Mouse (Mus musculus): Measurements from ENCODE around the gene Supt3. TPM values are rescaled to one million over a fixed set of nuclear protein-coding genes. Genes with fewer than 3 reads are reported as not detected.

Gene Supt3
- polyA plus RNA-seq, 1 experiment from 2014 or later: 24.5 TPM

DNA sequence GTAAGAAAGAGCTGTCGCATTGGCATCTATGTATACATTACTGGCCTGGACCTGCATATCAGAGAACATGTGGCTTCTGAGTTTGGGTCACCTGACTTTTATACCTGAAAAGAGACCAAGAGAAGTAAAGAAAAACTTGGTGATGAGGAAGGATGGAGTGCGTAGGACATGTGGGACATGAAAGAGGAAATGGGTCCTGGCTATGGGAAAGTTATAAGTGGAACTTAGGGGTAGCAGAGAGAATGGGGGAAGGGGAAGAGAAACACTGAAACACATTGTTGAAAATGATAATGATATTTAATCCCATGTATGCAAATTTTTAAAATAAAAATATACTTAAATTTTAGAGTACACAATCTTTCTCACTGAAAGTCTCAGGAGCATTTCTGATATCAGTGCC, 211.0 kb downstream of the Supt3 start:
- Histone ChIP-seq H3K4me1 (no peaks in the 10 kb centered on the region), H3K4me3 (replicated peaks) (no peak overlapping the region), H3K36me3 (no peaks in the 10 kb centered on the region), H3K9me3 (replicated peaks) (no peaks in the 10 kb centered on the region), H3K4me2 (no peak overlapping the region), H3K27ac (replicated peaks) (no peak overlapping the region), H3K27me3 (replicated peaks) (no peaks in the 10 kb centered on the region), H3K9ac (replicated peaks) (no peak overlapping the region)
- no peak for ATAC-seq (ENCODE audit: low FRiP score)
- 93% methylated on average over 2 of the region's 2 CpGs for WGBS

GRCm38 (mm10) chr17:45003311-45003710, 226.4 kb downstream of the Supt3 start:
- Histone ChIP-seq H3K9me3 (replicated peaks) (no peaks in the 10 kb centered on the region), H3K27me3 (replicated peaks) (no peaks in the 10 kb centered on the region), H3K4me3 (replicated peaks) (no peak overlapping the region), H3K36me3 (no peaks in the 10 kb centered on the region), H3K9ac (replicated peaks) (no peak overlapping the region), H3K4me2 (no peak overlapping the region), H3K27ac (replicated peaks) (no peak overlapping the region), H3K4me1 (no peaks in the 10 kb centered on the region)
- 89% methylated on average over 4 of the region's 4 CpGs for WGBS
- ATAC-seq (ENCODE audit: low FRiP score): no peak

GRCm38 (mm10) chr17:45004477-45005170, 227.7 kb downstream of the Supt3 start:
- ATAC-seq (ENCODE audit: low FRiP score): no peak
- no peaks in the 10 kb centered on the region for H3K27me3 ChIP-seq (replicated peaks)
- no peaks in the 10 kb centered on the region for H3K36me3 ChIP-seq
- no peak overlapping the region for H3K9ac ChIP-seq (replicated peaks)
- H3K4me2 ChIP-seq: no peak overlapping the region
- H3K27ac ChIP-seq (replicated peaks): no peak overlapping the region
- WGBS: 88% methylated on average over 13 of the region's 13 CpGs
- no peak overlapping the region for H3K4me3 ChIP-seq (replicated peaks)
- H3K9me3 ChIP-seq (replicated peaks): no peaks in the 10 kb centered on the region
- no peaks in the 10 kb centered on the region for H3K4me1 ChIP-seq

DNA sequence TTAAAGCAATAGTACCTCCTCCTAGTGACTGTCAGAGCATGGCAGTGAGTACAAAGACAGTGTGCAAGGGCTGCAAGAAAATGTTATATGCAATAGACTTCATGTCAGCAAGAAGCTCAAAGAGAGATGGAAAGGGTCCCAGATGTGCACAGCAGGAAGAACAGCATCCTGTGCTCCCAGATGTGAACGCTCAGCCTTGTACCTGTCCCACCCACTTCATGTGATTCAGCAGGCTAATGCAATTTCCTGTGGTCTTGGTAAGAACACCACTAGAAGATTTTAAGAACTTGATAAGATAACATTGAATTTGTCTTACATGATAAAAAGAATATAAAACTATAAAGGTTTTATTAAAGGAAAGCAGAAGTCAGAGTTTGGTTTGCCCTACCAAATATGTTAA, 230.5 kb downstream of the Supt3 start:
- WGBS: 74% methylated on average over 1 of the region's 1 CpGs
- no peak overlapping the region for H3K27ac ChIP-seq (replicated peaks)
- H3K27me3 ChIP-seq (replicated peaks): no peaks in the 10 kb centered on the region
- H3K4me2 ChIP-seq: no peak overlapping the region
- no peaks in the 10 kb centered on the region for H3K36me3 ChIP-seq
- H3K9me3 ChIP-seq (replicated peaks): no peaks in the 10 kb centered on the region
- no peak overlapping the region for H3K9ac ChIP-seq (replicated peaks)
- no peak overlapping the region for H3K4me3 ChIP-seq (replicated peaks)
- H3K4me1 ChIP-seq: no peaks in the 10 kb centered on the region
- no peak for ATAC-seq (ENCODE audit: low FRiP score)

- ATAC-seq (ENCODE audit: low FRiP score): no peak
- H3K4me2 ChIP-seq: no peak overlapping the region
Observed at GRCm38 (mm10) chr17:45008663-45009062, 231.7 kb downstream of the Supt3 start.

GRCm38 (mm10) chr17:45010409-45010808, 233.5 kb downstream of the Supt3 start:
- Histone ChIP-seq H3K4me3 (replicated peaks) (no peak overlapping the region), H3K27ac (replicated peaks) (no peak overlapping the region), H3K9ac (replicated peaks) (no peak overlapping the region), H3K4me1 (no peaks in the 10 kb centered on the region), H3K4me2 (no peak overlapping the region), H3K9me3 (replicated peaks) (no peaks in the 10 kb centered on the region), H3K27me3 (replicated peaks) (no peaks in the 10 kb centered on the region), H3K36me3 (no peaks in the 10 kb centered on the region)
- ATAC-seq (ENCODE audit: low FRiP score): no peak
- 84% methylated on average over 2 of the region's 2 CpGs for WGBS

More at GRCm38 (mm10) chr17:45008663-45009062, 231.7 kb downstream of the Supt3 start:
- Histone ChIP-seq H3K4me1 (no peaks in the 10 kb centered on the region), H3K9ac (replicated peaks) (no peak overlapping the region), H3K9me3 (replicated peaks) (no peaks in the 10 kb centered on the region), H3K27ac (replicated peaks) (no peak overlapping the region), H3K27me3 (replicated peaks) (no peaks in the 10 kb centered on the region), H3K36me3 (no peaks in the 10 kb centered on the region), H3K4me3 (replicated peaks) (no peak overlapping the region)
- WGBS: 79% methylated on average over 4 of the region's 4 CpGs

DNA sequence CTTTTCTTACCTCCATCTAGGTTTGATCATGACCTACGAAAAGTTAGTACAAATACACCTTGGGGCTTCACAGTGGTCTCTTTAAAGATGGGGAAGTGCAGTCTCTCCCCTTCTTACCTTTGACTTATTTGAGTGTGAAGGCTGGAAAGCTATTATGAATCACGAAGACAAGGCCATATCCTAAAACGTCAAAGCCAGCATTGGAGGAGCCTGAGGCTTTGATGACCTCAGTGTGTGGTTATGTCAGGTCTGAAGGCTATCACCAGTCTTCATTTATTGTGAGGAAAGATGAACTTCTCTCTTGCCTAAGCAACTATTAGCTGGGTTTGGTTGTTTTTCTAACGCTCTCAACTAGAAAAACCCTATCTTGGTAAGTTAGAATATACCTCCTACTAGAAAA, 239.8 kb downstream of the Supt3 start:
- 90% methylated on average over 4 of the region's 4 CpGs for WGBS
- H3K9me3 ChIP-seq (replicated peaks): no peaks in the 10 kb centered on the region
- no peak for ATAC-seq (ENCODE audit: low FRiP score)
- no peaks in the 10 kb centered on the region for H3K36me3 ChIP-seq
- no peak overlapping the region for H3K27ac ChIP-seq (replicated peaks)
- no peak overlapping the region for H3K9ac ChIP-seq (replicated peaks)
- H3K4me2 ChIP-seq: no peak overlapping the region
- no peaks in the 10 kb centered on the region for H3K27me3 ChIP-seq (replicated peaks)
- H3K4me3 ChIP-seq (replicated peaks): no peak overlapping the region
- H3K4me1 ChIP-seq: no peaks in the 10 kb centered on the region

DNA sequence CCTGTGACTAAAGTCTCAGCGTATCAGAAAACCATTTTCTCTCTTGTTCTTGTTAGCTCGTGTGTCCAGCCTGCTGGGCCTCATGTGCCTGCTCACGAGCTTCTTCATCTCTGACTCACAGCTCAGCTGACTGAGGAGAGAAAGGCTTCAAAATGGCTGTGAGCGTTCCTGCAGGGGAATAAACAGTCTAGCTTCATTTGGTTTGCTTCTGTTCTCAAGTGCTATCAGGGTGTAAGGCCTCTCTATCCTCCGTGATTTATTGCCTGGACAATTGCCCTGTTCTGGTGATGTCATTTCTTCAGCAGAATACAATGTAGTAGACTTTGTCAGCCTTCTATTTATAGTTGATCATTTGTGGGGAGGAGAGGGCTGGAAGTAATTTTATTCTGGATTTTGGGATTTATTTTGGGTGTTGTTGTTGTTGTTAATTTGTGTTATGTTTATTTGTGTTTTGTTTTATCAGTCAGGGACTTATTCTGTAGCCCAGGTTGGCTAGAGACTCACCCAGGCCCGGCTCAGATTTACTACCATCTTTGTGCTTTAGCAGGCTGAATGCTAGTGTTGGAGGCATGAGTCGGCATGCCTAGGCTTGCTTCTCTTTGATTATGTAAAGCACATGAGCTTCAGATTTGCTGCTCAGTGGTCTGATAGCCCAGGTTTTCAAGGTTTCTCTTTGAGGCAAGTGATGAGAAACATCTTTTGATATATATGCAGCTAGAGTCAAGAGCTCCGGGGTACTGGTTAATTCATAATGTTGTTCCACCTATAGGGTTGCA, 243.4 kb downstream of the Supt3 start:
- Histone ChIP-seq H3K9ac (replicated peaks) (no peak overlapping the region), H3K4me3 (replicated peaks) (no peak overlapping the region), H3K4me2 (no peak overlapping the region), H3K27me3 (replicated peaks) (no peaks in the 10 kb centered on the region), H3K9me3 (replicated peaks) (no peaks in the 10 kb centered on the region), H3K27ac (replicated peaks) (no peak overlapping the region), H3K36me3 (no peaks in the 10 kb centered on the region), H3K4me1 (no peaks in the 10 kb centered on the region)
- 37% methylated on average over 8 of the region's 8 CpGs for WGBS
- no peak for ATAC-seq (ENCODE audit: low FRiP score)

DNA sequence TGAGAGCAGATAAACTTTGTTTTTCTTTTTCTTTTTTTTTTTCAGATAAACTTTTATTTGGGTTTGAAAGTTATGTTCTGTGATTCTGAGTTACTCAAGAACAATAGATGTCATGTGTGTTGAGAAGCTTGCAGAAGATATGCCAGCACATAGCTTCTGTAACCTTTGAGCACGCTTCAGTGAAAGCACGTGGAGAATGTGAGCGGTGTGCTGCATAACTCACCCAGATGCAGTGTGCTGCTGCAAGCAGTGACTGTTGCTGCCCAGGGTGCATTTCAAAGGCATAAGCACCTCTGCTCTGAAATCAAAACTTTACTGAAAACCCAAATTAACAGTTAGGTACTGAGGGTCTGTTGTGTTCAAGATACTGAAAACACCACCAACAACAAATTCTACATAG, 251.5 kb downstream of the Supt3 start:
- H3K27me3 ChIP-seq (replicated peaks): no peaks in the 10 kb centered on the region
- H3K9ac ChIP-seq (replicated peaks): no peak overlapping the region
- H3K9me3 ChIP-seq (replicated peaks): no peaks in the 10 kb centered on the region
- no peaks in the 10 kb centered on the region for H3K4me1 ChIP-seq
- WGBS: 80% methylated on average over 3 of the region's 3 CpGs
- no peak for ATAC-seq (ENCODE audit: low FRiP score)
- no peak overlapping the region for H3K4me2 ChIP-seq
- H3K36me3 ChIP-seq: no peaks in the 10 kb centered on the region
- no peak overlapping the region for H3K27ac ChIP-seq (replicated peaks)
- H3K4me3 ChIP-seq (replicated peaks): no peak overlapping the region

- H3K27ac ChIP-seq (replicated peaks): no peak overlapping the region
- no peak overlapping the region for H3K9ac ChIP-seq (replicated peaks)
- 91% methylated on average over 1 of the region's 1 CpGs for WGBS
- H3K36me3 ChIP-seq: no peaks in the 10 kb centered on the region
- no peaks in the 10 kb centered on the region for H3K9me3 ChIP-seq (replicated peaks)
- no peaks in the 10 kb centered on the region for H3K4me1 ChIP-seq
- H3K4me3 ChIP-seq (replicated peaks): no peak overlapping the region
- H3K27me3 ChIP-seq (replicated peaks): no peaks in the 10 kb centered on the region
- no peak overlapping the region for H3K4me2 ChIP-seq
- no peak for ATAC-seq (ENCODE audit: low FRiP score)
Observed at GRCm38 (mm10) chr17:45029106-45029505, 252.2 kb downstream of the Supt3 start.

DNA sequence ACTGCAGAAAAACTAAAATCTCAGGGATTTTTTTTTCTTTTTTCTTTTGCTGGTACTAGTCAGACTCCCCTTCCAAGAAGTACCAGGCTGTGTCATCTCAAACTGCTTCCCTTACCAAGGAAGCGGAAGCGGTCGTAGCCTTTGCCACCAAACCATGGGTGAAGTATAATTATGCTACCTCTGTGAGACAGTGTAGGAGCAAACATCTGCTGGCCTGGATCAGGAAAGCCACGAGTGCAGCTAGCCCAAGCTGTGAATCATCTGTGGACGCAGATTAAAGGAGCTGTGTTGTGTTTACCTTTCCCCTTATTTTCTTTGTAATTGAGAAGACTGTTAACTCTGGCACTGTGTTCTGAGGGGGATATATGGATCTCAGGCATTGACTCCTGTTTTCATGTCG, 255.3 kb downstream of the Supt3 start:
- Histone ChIP-seq H3K4me2 (no peak overlapping the region), H3K9me3 (replicated peaks) (no peaks in the 10 kb centered on the region), H3K4me3 (replicated peaks) (no peak overlapping the region), H3K27ac (replicated peaks) (no peak overlapping the region), H3K27me3 (replicated peaks) (no peaks in the 10 kb centered on the region), H3K4me1 (no peaks in the 10 kb centered on the region), H3K36me3 (no peaks in the 10 kb centered on the region), H3K9ac (replicated peaks) (no peak overlapping the region)
- 80% methylated on average over 6 of the region's 6 CpGs for WGBS
- no peak for ATAC-seq (ENCODE audit: low FRiP score)

- Histone ChIP-seq H3K4me2 (no peak overlapping the region), H3K4me1 (no peaks in the 10 kb centered on the region), H3K9me3 (replicated peaks) (no peaks in the 10 kb centered on the region), H3K4me3 (replicated peaks) (no peak overlapping the region), H3K27ac (replicated peaks) (no peak overlapping the region), H3K9ac (replicated peaks) (no peak overlapping the region), H3K36me3 (no peaks in the 10 kb centered on the region), H3K27me3 (replicated peaks) (no peaks in the 10 kb centered on the region)
- whole genome bisulfite sequencing: 74% methylated on average over 7 of the region's 7 CpGs
- no peak for ATAC-seq (ENCODE audit: low FRiP score)
Observed at GRCm38 (mm10) chr17:45033617-45034016, 256.7 kb downstream of the Supt3 start.

Measured in neural tube, embryonic 15.5 days (tissue).